Mouse (Mus musculus): ENCODE results near the gene Ccdc96. TPM values are rescaled to one million over a fixed set of nuclear protein-coding genes. Genes with fewer than 3 reads are reported as not detected.

Gene Ccdc96
- polyA plus RNA-seq, 1 experiment, result 0.04 TPM

- H3K36me3 ChIP-seq (ENCODE audit: control insufficient read depth, insufficient read depth, low read length), result no peaks in the 10 kb centered on the region
- WGBS, result 84% methylated on average over 2 of the region's 2 CpGs
- peaks cover 3% of the 10 kb centered on the region; the same call in 1 of the 2 replicates for H3K4me1 ChIP-seq (ENCODE audit: control insufficient read depth, insufficient read depth, insufficient read length)
- TF ChIP-seq CTCF (IDR thresholded peaks at IDR 0.05; ENCODE audit: extremely low read depth, insufficient read depth, insufficient read length, insufficient replicate concordance) (no peak), POLR2A (IDR thresholded peaks at IDR 0.05; ENCODE audit: low read depth, low read length) (no peak)
- no peak overlapping the region for H3K4me3 ChIP-seq (ENCODE audit: extremely low read depth, insufficient read depth, insufficient read length)
- no peak for DNase-seq (ENCODE audit: low read depth in 1 of 2, low spot score in 2 of 2)
- H3K27me3 ChIP-seq (ENCODE audit: control insufficient read depth, insufficient read depth, low read length), result no peaks in the 10 kb centered on the region
- no peak overlapping the region for H3K27ac ChIP-seq (ENCODE audit: insufficient read depth, low read length)
Measured at GRCm38 (mm10) chr5:36460712-36461111, 23.7 kb upstream of the Ccdc96 start.

- Histone ChIP-seq H3K4me3 (ENCODE audit: extremely low read depth, insufficient read depth, insufficient read length) (no peak overlapping the region), H3K27ac (ENCODE audit: insufficient read depth, low read length) (no peak overlapping the region), H3K36me3 (ENCODE audit: control insufficient read depth, insufficient read depth, low read length) (no peaks in the 10 kb centered on the region), H3K27me3 (ENCODE audit: control insufficient read depth, insufficient read depth, low read length) (no peaks in the 10 kb centered on the region), H3K4me1 (ENCODE audit: control insufficient read depth, insufficient read depth, insufficient read length) (peaks cover 7% of the 10 kb centered on the region; the same call in 1 of the 2 replicates)
- no peak for DNase-seq (ENCODE audit: low read depth in 1 of 2, low spot score in 2 of 2)
- 69% methylated on average over 2 of the region's 2 CpGs for WGBS
- no peak for TF ChIP-seq CTCF (IDR thresholded peaks at IDR 0.05; ENCODE audit: extremely low read depth, insufficient read depth, insufficient read length, insufficient replicate concordance)
- TF ChIP-seq POLR2A (IDR thresholded peaks at IDR 0.05; ENCODE audit: low read depth, low read length), result no peak
Measured at GRCm38 (mm10) chr5:36461231-36461630, 23.2 kb upstream of the Ccdc96 start.

GRCm38 (mm10) chr5:36462810-36463209, 21.6 kb upstream of the Ccdc96 start:
- 10% methylated on average over 7 of the region's 7 CpGs for WGBS
- Histone ChIP-seq H3K36me3 (ENCODE audit: control insufficient read depth, insufficient read depth, low read length) (no peaks in the 10 kb centered on the region), H3K27me3 (ENCODE audit: control insufficient read depth, insufficient read depth, low read length) (no peaks in the 10 kb centered on the region), H3K4me1 (ENCODE audit: control insufficient read depth, insufficient read depth, insufficient read length) (peaks cover 7% of the 10 kb centered on the region; the same call in 1 of the 2 replicates), H3K4me3 (ENCODE audit: extremely low read depth, insufficient read depth, insufficient read length) (no peak overlapping the region), H3K27ac (ENCODE audit: insufficient read depth, low read length) (no peak overlapping the region)
- TF ChIP-seq CTCF (IDR thresholded peaks at IDR 0.05; ENCODE audit: extremely low read depth, insufficient read depth, insufficient read length, insufficient replicate concordance) (peak; percentile 93), POLR2A (IDR thresholded peaks at IDR 0.05; ENCODE audit: low read depth, low read length) (no peak)
- DNase-seq (ENCODE audit: low read depth in 1 of 2, low spot score in 2 of 2), result peak; percentile 44 to 82

DNA sequence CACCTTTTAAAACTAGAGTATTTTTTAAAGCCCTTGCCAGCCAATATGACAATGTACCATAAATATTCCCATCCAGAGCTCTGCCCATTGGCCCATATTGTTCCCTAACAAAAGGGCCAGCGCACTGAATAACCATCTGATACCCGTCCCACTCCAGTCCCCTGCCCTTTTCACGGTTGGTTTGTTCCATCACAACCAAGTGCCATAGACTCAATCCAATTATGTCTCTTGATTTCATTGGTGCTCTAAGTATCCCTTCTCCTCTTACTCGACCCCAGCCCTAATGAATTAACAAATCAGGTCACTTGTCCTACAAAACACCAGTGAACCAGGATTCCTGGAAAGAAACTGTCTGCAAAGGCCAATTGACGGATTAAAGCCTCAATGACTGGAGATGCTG, 21.0 kb upstream of the Ccdc96 start:
- Histone ChIP-seq H3K4me3 (ENCODE audit: extremely low read depth, insufficient read depth, insufficient read length) (no peak overlapping the region), H3K27me3 (ENCODE audit: control insufficient read depth, insufficient read depth, low read length) (no peaks in the 10 kb centered on the region), H3K4me1 (ENCODE audit: control insufficient read depth, insufficient read depth, insufficient read length) (peaks cover 7% of the 10 kb centered on the region; the same call in 1 of the 2 replicates), H3K27ac (ENCODE audit: insufficient read depth, low read length) (no peak overlapping the region), H3K36me3 (ENCODE audit: control insufficient read depth, insufficient read depth, low read length) (no peaks in the 10 kb centered on the region)
- DNase-seq (ENCODE audit: low read depth in 1 of 2, low spot score in 2 of 2), result no peak
- TF ChIP-seq POLR2A (IDR thresholded peaks at IDR 0.05; ENCODE audit: low read depth, low read length), result no peak
- no peak for TF ChIP-seq CTCF (IDR thresholded peaks at IDR 0.05; ENCODE audit: extremely low read depth, insufficient read depth, insufficient read length, insufficient replicate concordance)
- WGBS, result 68% methylated on average over 5 of the region's 5 CpGs

GRCm38 (mm10) chr5:36464709-36465661, 19.4 kb upstream of the Ccdc96 start, which contains the start of gene Grpel1:
Gene Grpel1 (plus strand): TSS chr5:36464998.
- peak; percentile 98 to 100 for DNase-seq (ENCODE audit: low read depth in 1 of 2, low spot score in 2 of 2)
- WGBS, result under 1% methylated on average over 68 of the region's 68 CpGs
- TF ChIP-seq POLR2A (IDR thresholded peaks at IDR 0.05; ENCODE audit: low read depth, low read length) (peak; percentile 78), CTCF (IDR thresholded peaks at IDR 0.05; ENCODE audit: extremely low read depth, insufficient read depth, insufficient read length, insufficient replicate concordance) (no peak)
- Histone ChIP-seq H3K27ac (ENCODE audit: insufficient read depth, low read length) (peak within 1 kb of the TSS; percentile 72), H3K36me3 (ENCODE audit: control insufficient read depth, insufficient read depth, low read length) (peaks cover 6% of the 10 kb centered on the region), H3K4me1 (ENCODE audit: control insufficient read depth, insufficient read depth, insufficient read length) (peaks cover 7% of the 10 kb centered on the region; the same call in 1 of the 2 replicates), H3K4me3 (ENCODE audit: extremely low read depth, insufficient read depth, insufficient read length) (peak within 1 kb of the TSS; percentile 91), H3K27me3 (ENCODE audit: control insufficient read depth, insufficient read depth, low read length) (no peaks in the 10 kb centered on the region)

DNA sequence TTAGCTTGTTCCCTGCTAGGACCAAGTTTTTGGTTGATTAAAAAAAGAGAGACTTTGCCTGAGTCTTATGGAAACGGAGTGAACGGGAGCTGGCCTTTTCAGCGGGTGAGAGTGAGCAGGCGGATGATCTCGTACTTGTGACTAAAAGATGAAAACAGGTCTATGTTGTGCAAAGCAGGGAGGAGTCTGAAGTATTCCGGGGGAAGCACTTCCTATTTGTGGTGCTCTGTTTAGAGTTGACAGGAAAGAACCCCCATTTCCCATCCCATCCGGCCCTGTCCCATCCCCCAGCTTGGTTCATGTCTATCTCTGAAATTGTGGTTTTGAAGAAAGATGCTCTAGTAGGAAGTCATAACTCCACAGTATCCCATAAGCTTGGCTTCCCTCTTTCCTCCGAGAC, 18.5 kb upstream of the Ccdc96 start:
- peak overlapping the region; percentile 91 for H3K4me3 ChIP-seq (ENCODE audit: extremely low read depth, insufficient read depth, insufficient read length)
- H3K27ac ChIP-seq (ENCODE audit: insufficient read depth, low read length), result no peak overlapping the region
- H3K4me1 ChIP-seq (ENCODE audit: control insufficient read depth, insufficient read depth, insufficient read length), result peaks cover 7% of the 10 kb centered on the region; the same call in 1 of the 2 replicates
- WGBS, result 9% methylated on average over 8 of the region's 8 CpGs
- peaks cover 12% of the 10 kb centered on the region for H3K36me3 ChIP-seq (ENCODE audit: control insufficient read depth, insufficient read depth, low read length)
- H3K27me3 ChIP-seq (ENCODE audit: control insufficient read depth, insufficient read depth, low read length), result no peaks in the 10 kb centered on the region
- DNase-seq (ENCODE audit: low read depth in 1 of 2, low spot score in 2 of 2), result no peak
- TF ChIP-seq POLR2A (IDR thresholded peaks at IDR 0.05; ENCODE audit: low read depth, low read length), result no peak
- no peak for TF ChIP-seq CTCF (IDR thresholded peaks at IDR 0.05; ENCODE audit: extremely low read depth, insufficient read depth, insufficient read length, insufficient replicate concordance)

All from spleen, adult 2 months (tissue).